Mouse (Mus musculus) testis, postnatal 14 days (tissue): ENCODE results near the gene Rarb.

Experiments
- DNase-seq: peaks from one replicate; pipeline ENCODE4 v3.0.0; 2021; ENCODE audit warnings: low spot score

Rarb gene

GRCm38 (mm10) chr14:16735331-16736012 is 83.5 kb downstream of the Rarb start:
- no peak for DNase-seq

- no peak for DNase-seq
Observed at GRCm38 (mm10) chr14:16733595-16734298, 85.2 kb downstream of the Rarb start.

- DNase-seq: no peak
Observed at GRCm38 (mm10) chr14:16732054-16732453, 86.9 kb downstream of the Rarb start.

- no peak for DNase-seq
Observed at GRCm38 (mm10) chr14:16728175-16728838, 90.6 kb downstream of the Rarb start.

GRCm38 (mm10) chr14:16723991-16724390 is 95.0 kb downstream of the Rarb start:
- no peak for DNase-seq

- no peak for DNase-seq
Observed at GRCm38 (mm10) chr14:16717821-16718220, 101.1 kb downstream of the Rarb start.

- no peak for DNase-seq
Observed at GRCm38 (mm10) chr14:16714344-16714955, 104.5 kb downstream of the Rarb start.

- DNase-seq: no peak
Observed at GRCm38 (mm10) chr14:16713773-16714172, 105.2 kb downstream of the Rarb start.

- no peak for DNase-seq
Observed at GRCm38 (mm10) chr14:16699228-16699627, 119.7 kb downstream of the Rarb start.

- DNase-seq: no peak
Observed at GRCm38 (mm10) chr14:16695453-16696120, 123.4 kb downstream of the Rarb start.

- DNase-seq: no peak
Observed at GRCm38 (mm10) chr14:16678335-16678734, 140.6 kb downstream of the Rarb start.

GRCm38 (mm10) chr14:16677081-16677480 is 141.9 kb downstream of the Rarb start:
- DNase-seq: no peak

GRCm38 (mm10) chr14:16670571-16670970 is 148.4 kb downstream of the Rarb start:
- no peak for DNase-seq

- no peak for DNase-seq
Observed at GRCm38 (mm10) chr14:16639153-16639943, 179.6 kb downstream of the Rarb start.

- no peak for DNase-seq
Observed at GRCm38 (mm10) chr14:16613975-16614374, 205.0 kb downstream of the Rarb start.

GRCm38 (mm10) chr14:16605480-16605879 is 213.5 kb downstream of the Rarb start:
- no peak for DNase-seq

- DNase-seq: no peak
Observed at GRCm38 (mm10) chr14:16604469-16605064, 214.4 kb downstream of the Rarb start.

- no peak for DNase-seq
Observed at GRCm38 (mm10) chr14:16603040-16603590, 215.8 kb downstream of the Rarb start.

GRCm38 (mm10) chr14:16599224-16599623 is 219.7 kb downstream of the Rarb start:
- DNase-seq: no peak

- DNase-seq: peak; percentile 60
Observed at GRCm38 (mm10) chr14:16598074-16598501, 220.9 kb downstream of the Rarb start.
